ENCODE assay signal across 21 mouse cellular contexts in genomic region chr11:94550442-94550744, GRCm38 (mm10). TPM values are rescaled to one million over a fixed set of nuclear protein-coding genes. Genes with fewer than 3 reads are reported as not detected.
DNase-seq lines count a peak whose midpoint lies in the region; ATAC-seq and TF ChIP-seq lines count a peak whose summit lies in the region.
"Had no signal": no experiment of that assay in that cellular context is flagged by ENCODE, and none has a peak within 500 bp of the region (broad histone marks: within the 10 kb centered on the region; RNA-seq: fewer than 3 reads in every experiment).

No protein-coding gene starts in this region.

- H3K9me3 ChIP-seq in intestine, embryonic 16.5 days (ENCODE audit: control insufficient read depth, low read length), result no peaks in the 10 kb centered on the region
- no peaks in the 10 kb centered on the region for H3K9me3 ChIP-seq in intestine, postnatal 0 days (ENCODE audit: control insufficient read depth)
- no peaks in the 10 kb centered on the region for H3K9me3 ChIP-seq in MEL (replicated peaks; ENCODE audit: insufficient read depth, low read length)
- H3K9me3 ChIP-seq in embryonic facial prominence, embryonic 15.5 days (replicated peaks), result no peaks in the 10 kb centered on the region
- H3K9me3 ChIP-seq: embryonic facial prominence, embryonic 13.5 days; forebrain, embryonic 10.5 days; hindbrain, embryonic 12.5 days; liver, embryonic 13.5 days; midbrain, embryonic 10.5 days; stomach, embryonic 15.5 days had no signal

- no peak for ATAC-seq in intestine, embryonic 16.5 days
- no peak for ATAC-seq in intestine, postnatal 0 days
- ATAC-seq in embryonic facial prominence, embryonic 15.5 days (ENCODE audit: insufficient number of reproducible peaks, low FRiP score, low TSS enrichment, low read depth), result no peak
- ATAC-seq: forebrain, embryonic 16.5 days had no signal

- no peak for TF ChIP-seq EP300 in MEL (IDR thresholded peaks at IDR 0.05; ENCODE audit: low read depth in 1 of 2, low read length in 2 of 2)

- peaks cover 14% of the 10 kb centered on the region for H3K79me2 ChIP-seq in MEL (ENCODE audit: control insufficient read depth, insufficient read depth, low read length, poor library complexity)

- H3K27ac ChIP-seq in intestine, embryonic 16.5 days (ENCODE audit: low read length), result peak overlapping the region; percentile 15; the same call in 1 of the 2 replicates
- no peak overlapping the region for H3K27ac ChIP-seq in intestine, postnatal 0 days (ENCODE audit: low read depth, low read length)
- H3K27ac ChIP-seq in MEL (ENCODE audit: control insufficient read depth, low read depth, low read length), result peak overlapping the region; percentile 91
- H3K27ac ChIP-seq in embryonic facial prominence, embryonic 15.5 days (replicated peaks), result peak overlapping the region; percentile 51
- no peak overlapping the region for H3K27ac ChIP-seq in kidney, adult 2 months (ENCODE audit: insufficient read depth, low read depth, low read length)
- H3K27ac ChIP-seq in layer of hippocampus, adult 2 months, result no peak overlapping the region
- H3K27ac ChIP-seq: embryonic facial prominence, embryonic 13.5 days; forebrain, embryonic 10.5 days; hindbrain, embryonic 12.5 days; liver, embryonic 13.5 days; midbrain, embryonic 10.5 days; stomach, embryonic 15.5 days had no signal

- H3K4me3 ChIP-seq in intestine, embryonic 16.5 days (ENCODE audit: low read length), result no peak overlapping the region
- H3K4me3 ChIP-seq in intestine, postnatal 0 days (ENCODE audit: low read depth, low read length), result no peak overlapping the region
- H3K4me3 ChIP-seq in MEL (ENCODE audit: control insufficient read depth in 1 of 2, insufficient read depth in 1 of 2, low read depth in 2 of 2, low read length in 2 of 2), result peak overlapping the region in 1 of 2 experiments; percentile 7; a peak in 1 of 4 replicates
- no peak overlapping the region for H3K4me3 ChIP-seq in embryonic facial prominence, embryonic 15.5 days (replicated peaks)
- no peak overlapping the region for H3K4me3 ChIP-seq in kidney, adult 2 months (ENCODE audit: insufficient read depth, low read depth, low read length)
- no peak overlapping the region for H3K4me3 ChIP-seq in layer of hippocampus, adult 2 months
- H3K4me3 ChIP-seq: embryonic facial prominence, embryonic 13.5 days; forebrain, embryonic 10.5 days; hindbrain, embryonic 12.5 days; left cerebral cortex, adult 2 months; liver, embryonic 13.5 days; midbrain, embryonic 10.5 days; stomach, embryonic 15.5 days had no signal

- no peaks in the 10 kb centered on the region for H3K36me3 ChIP-seq in intestine, embryonic 16.5 days (ENCODE audit: control insufficient read depth, insufficient read depth, low read length)
- no peaks in the 10 kb centered on the region for H3K36me3 ChIP-seq in intestine, postnatal 0 days (ENCODE audit: control insufficient read depth, insufficient read depth)
- peaks cover 0 to 12% of the 10 kb centered on the region in 2 experiments; a peak in 2 of 4 replicates for H3K36me3 ChIP-seq in MEL (ENCODE audit: control insufficient read depth in 1 of 2, insufficient read depth in 2 of 2, low read length in 2 of 2)
- 0 out of 2 replicates have a peak, but pooled peaks cover 2% of the 10 kb centered on the region for H3K36me3 ChIP-seq in embryonic facial prominence, embryonic 15.5 days
- no peaks in the 10 kb centered on the region for H3K36me3 ChIP-seq in kidney, adult 2 months (ENCODE audit: control insufficient read depth, insufficient read depth, low read length)
- H3K36me3 ChIP-seq: hindbrain, embryonic 12.5 days; liver, embryonic 13.5 days; midbrain, embryonic 10.5 days; stomach, embryonic 15.5 days had no signal

- TF ChIP-seq RAD21 in MEL (IDR thresholded peaks at IDR 0.05; ENCODE audit: low read depth, low read length), result no peak

- DNase-seq in 3134 (ENCODE audit: extremely low read depth, insufficient read length, low spot score) (peak; percentile 78), MEL (ENCODE audit: low read depth, low spot score) (no peak)
- DNase-seq in kidney, adult 2 months, result no peak
- no peak for DNase-seq in layer of hippocampus, adult 2 months (ENCODE audit: low spot score in 2 of 2)
- no peak for DNase-seq in gastrocnemius, postnatal 10 days
- DNase-seq: adrenal gland, postnatal 36 days; cerebellum, adult 18-20 months; kidney, adult 18-20 months; liver, embryonic 13.5 days; lung, embryonic 14.5 days; thymus, adult 2 months had no signal

- H3K4me1 ChIP-seq in intestine, embryonic 16.5 days (ENCODE audit: control insufficient read depth, insufficient read depth, low read length), result no peaks in the 10 kb centered on the region; the same call in 1 of the 2 replicates
- no peaks in the 10 kb centered on the region for H3K4me1 ChIP-seq in intestine, postnatal 0 days (replicated peaks; ENCODE audit: control insufficient read depth, insufficient read depth, low read length)
- peaks cover 0 to 13% of the 10 kb centered on the region in 2 experiments; a peak in 2 of 4 replicates for H3K4me1 ChIP-seq in MEL (ENCODE audit: control insufficient read depth in 1 of 2, insufficient read depth in 2 of 2, low read length in 2 of 2)
- H3K4me1 ChIP-seq in embryonic facial prominence, embryonic 15.5 days, result peaks cover 22% of the 10 kb centered on the region
- 0 out of 2 replicates have a peak, but pooled peaks cover 3% of the 10 kb centered on the region for H3K4me1 ChIP-seq in kidney, adult 2 months (ENCODE audit: control insufficient read depth, insufficient read depth, low read length)

- 77% methylated on average over 5 of the region's 5 CpGs for WGBS in intestine, embryonic 16.5 days
- WGBS in intestine, postnatal 0 days, result 80% methylated on average over 5 of the region's 5 CpGs
- WGBS in embryonic facial prominence, embryonic 15.5 days, result 63% methylated on average over 5 of the region's 5 CpGs
- 78% methylated on average over 5 of the region's 5 CpGs for WGBS in kidney, adult 2 months

- H3K4me2 ChIP-seq in intestine, embryonic 16.5 days (ENCODE audit: low read depth, low read length), result no peak overlapping the region
- H3K4me2 ChIP-seq in intestine, postnatal 0 days (replicated peaks; ENCODE audit: low read depth), result no peak overlapping the region
- no peak overlapping the region for H3K4me2 ChIP-seq in embryonic facial prominence, embryonic 15.5 days (replicated peaks)
- H3K4me2 ChIP-seq: embryonic facial prominence, embryonic 13.5 days; hindbrain, embryonic 12.5 days; liver, embryonic 13.5 days; lung, embryonic 14.5 days; stomach, embryonic 15.5 days had no signal

- TF ChIP-seq CTCF in intestine, postnatal 0 days (IDR thresholded peaks at IDR 0.05; ENCODE audit: low read depth), result no peak
- no peak for TF ChIP-seq CTCF in MEL (IDR thresholded peaks at IDR 0.05 in 2 of 3, conservative IDR thresholded peaks at IDR 0.05 in 1 of 3; ENCODE audit: control insufficient read depth in 1 of 3, insufficient read depth in 1 of 3, low read depth in 2 of 3, low read length in 3 of 3, poor library complexity in 1 of 3, severe bottlenecking in 1 of 3)
- TF ChIP-seq CTCF in kidney, adult 2 months (conservative IDR thresholded peaks at IDR 0.05; ENCODE audit: insufficient read depth, insufficient read length, low read depth, low read length), result no peak
- TF ChIP-seq CTCF in layer of hippocampus, adult 2 months (conservative IDR thresholded peaks at IDR 0.05), result no peak

- no peaks in the 10 kb centered on the region for H3K27me3 ChIP-seq in intestine, embryonic 16.5 days (replicated peaks; ENCODE audit: control insufficient read depth, insufficient read depth, low read length)
- no peaks in the 10 kb centered on the region for H3K27me3 ChIP-seq in intestine, postnatal 0 days (replicated peaks; ENCODE audit: control insufficient read depth, insufficient read depth, low read length)
- H3K27me3 ChIP-seq in MEL (ENCODE audit: control insufficient read depth in 1 of 2, insufficient read depth in 2 of 2, low read length in 2 of 2), result no peaks in the 10 kb centered on the region
- H3K27me3 ChIP-seq in embryonic facial prominence, embryonic 15.5 days, result no peaks in the 10 kb centered on the region
- no peaks in the 10 kb centered on the region for H3K27me3 ChIP-seq in kidney, adult 2 months (replicated peaks; ENCODE audit: control insufficient read depth, insufficient read depth, low read length)
- H3K27me3 ChIP-seq: embryonic facial prominence, embryonic 13.5 days; hindbrain, embryonic 12.5 days; liver, embryonic 13.5 days; stomach, embryonic 15.5 days had no signal

- TF ChIP-seq POLR2A in MEL (IDR thresholded peaks at IDR 0.05; ENCODE audit: control insufficient read depth in 1 of 2, insufficient read depth in 1 of 2, low read depth in 1 of 2, low read length in 2 of 2, poor library complexity in 1 of 2), result peak in 1 of 2 experiments; percentile 5; a peak in 1 of 4 replicates
- no peak for TF ChIP-seq POLR2A in kidney, adult 2 months (IDR thresholded peaks at IDR 0.05; ENCODE audit: low read depth, low read length)

- no peak overlapping the region for H3K9ac ChIP-seq in intestine, embryonic 16.5 days (ENCODE audit: low read depth, low read length)
- H3K9ac ChIP-seq in intestine, postnatal 0 days (ENCODE audit: low read depth, low read length), result no peak overlapping the region
- H3K9ac ChIP-seq in MEL (ENCODE audit: control insufficient read depth, low read depth, low read length, poor library complexity, severe bottlenecking), result peak overlapping the region; percentile 54
- H3K9ac ChIP-seq in embryonic facial prominence, embryonic 15.5 days, result no peak overlapping the region
- H3K9ac ChIP-seq: embryonic facial prominence, embryonic 13.5 days; hindbrain, embryonic 12.5 days; liver, embryonic 13.5 days; lung, embryonic 14.5 days; stomach, embryonic 15.5 days had no signal

RNA-seq across cellular contexts. Expression of gene Rsad1, which starts 1.3 kb away (rescaled TPM):
- 2.4 and 3.6 TPM in 2 replicates for polyA plus RNA-seq in intestine, embryonic 16.5 days (2015; fragmentation: Nextera tagmentation; extraction: Ambion mirVana)
- polyA plus RNA-seq in intestine, postnatal 0 days (2015; fragmentation: Nextera tagmentation; extraction: Ambion mirVana), result 1.2 and 1.8 TPM in 2 replicates
- 27.9 and 28.7 TPM in 2 replicates for total RNA-seq in MEL (2012; rRNA removed)
- polyA plus RNA-seq in MEL (2012; ENCODE audit: insufficient read depth in 1 of 2, insufficient read length in 2 of 2, low read depth in 1 of 2, low replicate concordance in 2 of 2, missing spikeins in 1 of 2), result 10 to 100 TPM in 1 of 2 experiments, not detected in 1; 24.0 TPM
- polyA plus RNA-seq in embryonic facial prominence, embryonic 15.5 days (2015; fragmentation: Nextera tagmentation; extraction: Ambion mirVana), result 4.3 and 5.4 TPM in 2 replicates
- 8.6 and 10.1 TPM in 2 replicates for polyA plus RNA-seq in kidney, adult 2 months (2012; rRNA removed)
- 10 to 100 TPM in 1 of 2 experiments, 1 to 10 TPM in 1; 9.3 to 11.3 TPM for total RNA-seq in layer of hippocampus, adult 2 months (2021)
- 1 to 10 TPM; 4.3 to 6.0 TPM for total RNA-seq in gastrocnemius, postnatal 10 days (2021)

RNA-seq across cellular contexts. Expression of gene Chad, which starts 14.5 kb away (rescaled TPM):
- polyA plus RNA-seq in intestine, embryonic 16.5 days (2015; fragmentation: Nextera tagmentation; extraction: Ambion mirVana), result 1.2 and 1.6 TPM in 2 replicates
- polyA plus RNA-seq in intestine, postnatal 0 days (2015; fragmentation: Nextera tagmentation; extraction: Ambion mirVana), result 1.9 and 3.3 TPM in 2 replicates
- 0.08 TPM in 1 of 2 replicates, not detected in the other for total RNA-seq in MEL (2012; rRNA removed)
- polyA plus RNA-seq in MEL (2012; ENCODE audit: insufficient read depth in 1 of 2, insufficient read length in 2 of 2, low read depth in 1 of 2, low replicate concordance in 2 of 2, missing spikeins in 1 of 2), result under 1 TPM in 1 of 2 experiments, not detected in 1; 0.11 TPM
- 7.5 and 12.0 TPM in 2 replicates for polyA plus RNA-seq in embryonic facial prominence, embryonic 15.5 days (2015; fragmentation: Nextera tagmentation; extraction: Ambion mirVana)
- 0.10 and 0.22 TPM in 2 replicates for polyA plus RNA-seq in kidney, adult 2 months (2012; rRNA removed)
- under 1 TPM; 0.28 to 0.49 TPM for total RNA-seq in layer of hippocampus, adult 2 months (2021)
- total RNA-seq in gastrocnemius, postnatal 10 days (2021), result 10 to 100 TPM; 10.3 to 14.3 TPM
- total RNA-seq: adrenal gland, postnatal 36 days had no signal
- polyA plus RNA-seq: liver, embryonic 13.5 days had no signal

RNA-seq across cellular contexts. Expression of gene Mycbpap, which starts 28.9 kb away (rescaled TPM):
- polyA plus RNA-seq in intestine, embryonic 16.5 days (2015; fragmentation: Nextera tagmentation; extraction: Ambion mirVana), result 3.0 and 3.2 TPM in 2 replicates
- polyA plus RNA-seq in intestine, postnatal 0 days (2015; fragmentation: Nextera tagmentation; extraction: Ambion mirVana), result 0.94 and 1.7 TPM in 2 replicates
- total RNA-seq in MEL (2012; rRNA removed), result 0.12 TPM in 1 of 2 replicates, not detected in the other
- under 1 TPM in 1 of 2 experiments, not detected in 1; 0.17 TPM for polyA plus RNA-seq in MEL (2012; ENCODE audit: insufficient read depth in 1 of 2, insufficient read length in 2 of 2, low read depth in 1 of 2, low replicate concordance in 2 of 2, missing spikeins in 1 of 2)
- 4.0 and 5.8 TPM in 2 replicates for polyA plus RNA-seq in embryonic facial prominence, embryonic 15.5 days (2015; fragmentation: Nextera tagmentation; extraction: Ambion mirVana)
- polyA plus RNA-seq in kidney, adult 2 months (2012; rRNA removed), result 5.0 TPM in 2 replicates
- 1 to 10 TPM; 2.2 to 4.6 TPM for total RNA-seq in layer of hippocampus, adult 2 months (2021)
- total RNA-seq in gastrocnemius, postnatal 10 days (2021), result not detected

RNA-seq across cellular contexts. Expression of gene Epn3, which starts 50.6 kb away (rescaled TPM):
- 1.5 and 1.7 TPM in 2 replicates for polyA plus RNA-seq in intestine, embryonic 16.5 days (2015; fragmentation: Nextera tagmentation; extraction: Ambion mirVana)
- polyA plus RNA-seq in intestine, postnatal 0 days (2015; fragmentation: Nextera tagmentation; extraction: Ambion mirVana), result 0.55 and 1.0 TPM in 2 replicates
- total RNA-seq in MEL (2012; rRNA removed), result not detected in 2 replicates
- not detected for polyA plus RNA-seq in MEL (2012; ENCODE audit: insufficient read depth in 1 of 2, insufficient read length in 2 of 2, low read depth in 1 of 2, low replicate concordance in 2 of 2, missing spikeins in 1 of 2)
- 11.7 and 11.8 TPM in 2 replicates for polyA plus RNA-seq in embryonic facial prominence, embryonic 15.5 days (2015; fragmentation: Nextera tagmentation; extraction: Ambion mirVana)
- 35.6 and 36.4 TPM in 2 replicates for polyA plus RNA-seq in kidney, adult 2 months (2012; rRNA removed)
- 1 to 10 TPM; 1.6 TPM for total RNA-seq in layer of hippocampus, adult 2 months (2021)
- total RNA-seq in gastrocnemius, postnatal 10 days (2021), result under 1 TPM; 0.21 to 0.59 TPM

RNA-seq across cellular contexts. Expression of gene Acsf2, which starts 51.3 kb away (rescaled TPM):
- 3.0 and 3.3 TPM in 2 replicates for polyA plus RNA-seq in intestine, embryonic 16.5 days (2015; fragmentation: Nextera tagmentation; extraction: Ambion mirVana)
- polyA plus RNA-seq in intestine, postnatal 0 days (2015; fragmentation: Nextera tagmentation; extraction: Ambion mirVana), result 6.3 and 6.7 TPM in 2 replicates
- 2.8 and 3.3 TPM in 2 replicates for total RNA-seq in MEL (2012; rRNA removed)
- 10 to 100 TPM in 1 of 2 experiments, not detected in 1; 13.1 TPM for polyA plus RNA-seq in MEL (2012; ENCODE audit: insufficient read depth in 1 of 2, insufficient read length in 2 of 2, low read depth in 1 of 2, low replicate concordance in 2 of 2, missing spikeins in 1 of 2)
- 5.9 and 6.1 TPM in 2 replicates for polyA plus RNA-seq in embryonic facial prominence, embryonic 15.5 days (2015; fragmentation: Nextera tagmentation; extraction: Ambion mirVana)
- 29.6 and 36.2 TPM in 2 replicates for polyA plus RNA-seq in kidney, adult 2 months (2012; rRNA removed)
- total RNA-seq in layer of hippocampus, adult 2 months (2021), result 10 to 100 TPM; 18.7 to 19.5 TPM
- 10 to 100 TPM in 1 of 2 experiments, 1 to 10 TPM in 1; 8.1 to 10.0 TPM for total RNA-seq in gastrocnemius, postnatal 10 days (2021)

Comparison
In these comparisons a context has a peak if more than half of its experiments do, and no peak if none do; other contexts are left out.
1. H3K27ac ChIP-seq: peak in intestine, embryonic 16.5 days (single experiment), MEL (single experiment) and embryonic facial prominence, embryonic 15.5 days (single experiment); none in intestine, postnatal 0 days (single experiment), kidney, adult 2 months (single experiment) and layer of hippocampus, adult 2 months (single experiment).